Mouse (Mus musculus): ENCODE measurements around the gene Icosl.
"Not testable (repeated sequence)": the region's sequence is repeated elsewhere in the genome, so short reads cannot be mapped to it uniquely, and the experiment has no call there.

Icosl gene

GRCm38 (mm10) chr10:78074977-78075376 lies 5.9 kb downstream of the Icosl start:
- DNase-seq (ENCODE audit: low spot score in 2 of 2) = no peak

- no peak for DNase-seq (ENCODE audit: low spot score in 2 of 2)
Measured at GRCm38 (mm10) chr10:78077862-78078261, 8.8 kb downstream of the Icosl start.

GRCm38 (mm10) chr10:78078276-78078675 lies 9.2 kb downstream of the Icosl start:
- DNase-seq (ENCODE audit: low spot score in 2 of 2) = no peak

GRCm38 (mm10) chr10:78079955-78080591 lies 11.0 kb downstream of the Icosl start:
- no peak for DNase-seq (ENCODE audit: low spot score in 2 of 2)

- no peak for DNase-seq (ENCODE audit: low spot score in 2 of 2)
Measured at GRCm38 (mm10) chr10:78084073-78084472, 15.0 kb downstream of the Icosl start.

GRCm38 (mm10) chr10:78085711-78086110 lies 16.6 kb downstream of the Icosl start:
- no peak for DNase-seq (ENCODE audit: low spot score in 2 of 2)

GRCm38 (mm10) chr10:78086444-78087061 lies 17.5 kb downstream of the Icosl start:
- no peak for DNase-seq (ENCODE audit: low spot score in 2 of 2)

- no peak for DNase-seq (ENCODE audit: low spot score in 2 of 2)
Measured at GRCm38 (mm10) chr10:78087101-78087511, 18.0 kb downstream of the Icosl start.

GRCm38 (mm10) chr10:78090246-78090645 lies 21.1 kb downstream of the Icosl start:
- no peak for DNase-seq (ENCODE audit: low spot score in 2 of 2)

- no peak for DNase-seq (ENCODE audit: low spot score in 2 of 2)
Measured at GRCm38 (mm10) chr10:78090706-78091491, 21.8 kb downstream of the Icosl start.

- no peak for DNase-seq (ENCODE audit: low spot score in 2 of 2)
Measured at GRCm38 (mm10) chr10:78091865-78092724, 23.0 kb downstream of the Icosl start.

GRCm38 (mm10) chr10:78092725-78093029 lies 23.6 kb downstream of the Icosl start:
- DNase-seq (ENCODE audit: low spot score in 2 of 2) = no peak

GRCm38 (mm10) chr10:78095221-78095620 lies 26.1 kb downstream of the Icosl start:
- DNase-seq (ENCODE audit: low spot score in 2 of 2) = no peak

GRCm38 (mm10) chr10:78095954-78096931 lies 27.1 kb downstream of the Icosl start:
- DNase-seq (ENCODE audit: low spot score in 2 of 2) = no peak

- not testable (repeated sequence) for DNase-seq (ENCODE audit: low spot score in 2 of 2)
Measured at GRCm38 (mm10) chr10:78099860-78100259, 30.8 kb downstream of the Icosl start.

- no peak for DNase-seq (ENCODE audit: low spot score in 2 of 2)
Measured at GRCm38 (mm10) chr10:78100989-78101780, 32.1 kb downstream of the Icosl start.

- DNase-seq (ENCODE audit: low spot score in 2 of 2) = peak in 1 of 2 experiments; percentile 24
Measured at GRCm38 (mm10) chr10:78104555-78105490, 35.7 kb downstream of the Icosl start.

- DNase-seq (ENCODE audit: low spot score in 2 of 2) = peak in 1 of 2 experiments; percentile 53
Measured at GRCm38 (mm10) chr10:78105548-78105947, 36.4 kb downstream of the Icosl start.
